Mouse (Mus musculus): ENCODE measurements at regions not wholly inside any gene's neighbourhood (a gene's known extent, or its start where the extent isn't known, plus 50 kb on each side); places are given as distances from the start of the nearest gene placed in this dataset.

DNA sequence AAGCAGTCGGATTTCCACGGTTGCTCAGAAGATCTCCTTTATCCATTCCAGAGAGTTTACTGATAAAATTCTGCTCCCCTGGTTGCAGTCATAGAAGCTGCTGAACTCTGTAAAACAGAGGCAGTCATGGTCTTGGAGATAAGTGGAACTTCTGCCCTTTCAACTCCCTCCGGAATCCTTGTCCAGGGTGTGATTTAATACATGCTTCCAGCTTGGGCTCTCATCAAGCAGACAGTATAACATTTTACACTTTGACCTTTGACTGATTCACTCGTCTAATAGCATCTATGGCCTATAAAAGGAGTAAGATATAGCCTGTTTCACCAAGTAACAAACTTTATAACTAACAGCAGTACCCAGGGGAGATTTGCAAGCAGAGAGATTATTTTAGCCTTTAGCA is 274.0 kb upstream of the Dab2 start:
- H3K27ac ChIP-seq (ENCODE audit: insufficient read depth, low read length): no peak overlapping the region
- H3K4me3 ChIP-seq (ENCODE audit: low read depth, low read length): no peak overlapping the region
- no peak overlapping the region for H3K9ac ChIP-seq (ENCODE audit: low read depth, poor library complexity, severe bottlenecking)
- TF ChIP-seq POLR2A (IDR thresholded peaks at IDR 0.05; ENCODE audit: insufficient read depth, low read length): no peak
- TF ChIP-seq EP300 (IDR thresholded peaks at IDR 0.05; ENCODE audit: insufficient read depth, low read depth, low read length): no peak
- TF ChIP-seq CTCF (IDR thresholded peaks at IDR 0.05; ENCODE audit: low read depth, low read length): no peak
- peaks cover 2% of the 10 kb centered on the region for H3K4me1 ChIP-seq (ENCODE audit: control insufficient read depth, insufficient read depth, low read length)
- no peaks in the 10 kb centered on the region for H3K27me3 ChIP-seq (ENCODE audit: control insufficient read depth, insufficient read depth, low read length, poor library complexity, severe bottlenecking)
- peaks cover 3% of the 10 kb centered on the region for H3K36me3 ChIP-seq (ENCODE audit: control insufficient read depth, insufficient read depth, low read length, poor library complexity, severe bottlenecking)
- peaks cover 22% of the 10 kb centered on the region for H3K9me3 ChIP-seq (replicated peaks; ENCODE audit: control insufficient read depth, insufficient read depth, low read length, poor library complexity, severe bottlenecking)

DNA sequence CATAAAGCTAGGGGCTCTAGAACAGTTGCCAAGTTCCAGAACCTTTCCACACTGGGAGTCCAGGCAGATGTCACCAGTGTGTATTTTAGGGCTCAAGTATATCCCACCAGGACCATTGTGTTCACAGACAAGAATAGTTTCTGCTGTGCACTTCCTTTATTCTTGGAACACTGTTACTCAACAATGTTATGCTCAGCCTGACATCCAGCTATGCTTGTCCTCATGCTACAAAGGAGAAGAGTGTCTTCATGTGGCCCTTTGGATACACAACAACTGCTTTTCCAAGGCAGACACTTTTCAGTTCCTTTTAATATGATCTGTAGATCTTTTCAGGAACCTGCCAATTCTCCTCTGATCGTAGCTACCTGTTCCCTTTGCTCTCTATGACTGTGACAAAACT is 270.4 kb upstream of the Dab2 start:
- Histone ChIP-seq H3K36me3 (ENCODE audit: control insufficient read depth, insufficient read depth, low read length, poor library complexity, severe bottlenecking) (peaks cover 3% of the 10 kb centered on the region), H3K9me3 (replicated peaks; ENCODE audit: control insufficient read depth, insufficient read depth, low read length, poor library complexity, severe bottlenecking) (peaks cover 42% of the 10 kb centered on the region), H3K4me3 (ENCODE audit: low read depth, low read length) (no peak overlapping the region), H3K4me1 (ENCODE audit: control insufficient read depth, insufficient read depth, low read length) (peaks cover 2% of the 10 kb centered on the region), H3K9ac (ENCODE audit: low read depth, poor library complexity, severe bottlenecking) (no peak overlapping the region), H3K27ac (ENCODE audit: insufficient read depth, low read length) (peak overlapping the region; percentile 92), H3K27me3 (ENCODE audit: control insufficient read depth, insufficient read depth, low read length, poor library complexity, severe bottlenecking) (no peaks in the 10 kb centered on the region)
- TF ChIP-seq CTCF (IDR thresholded peaks at IDR 0.05; ENCODE audit: low read depth, low read length) (no peak), POLR2A (IDR thresholded peaks at IDR 0.05; ENCODE audit: insufficient read depth, low read length) (no peak), EP300 (IDR thresholded peaks at IDR 0.05; ENCODE audit: insufficient read depth, low read depth, low read length) (no peak)

DNA sequence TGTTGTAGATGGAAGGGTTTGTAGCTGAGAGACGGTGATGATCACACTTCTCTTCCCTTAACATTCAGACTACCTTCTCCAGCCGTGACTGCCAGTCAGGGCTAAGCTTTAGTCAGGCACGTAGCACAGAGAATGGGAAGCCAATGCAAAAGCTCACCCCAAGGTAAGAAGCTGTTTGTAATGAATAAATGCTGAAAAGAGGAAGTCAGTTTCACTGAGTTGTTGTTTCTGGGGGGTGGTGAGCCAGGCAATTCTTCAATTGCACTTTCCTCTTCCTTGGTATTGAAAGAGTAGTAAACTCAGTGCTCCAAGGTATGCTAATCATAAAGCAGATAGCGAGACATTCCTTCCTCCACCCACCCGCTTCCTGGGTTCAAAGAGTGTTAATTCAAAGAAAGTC is 269.2 kb upstream of the Dab2 start:
- peak overlapping the region; percentile 100 for H3K27ac ChIP-seq (ENCODE audit: insufficient read depth, low read length)

DNA sequence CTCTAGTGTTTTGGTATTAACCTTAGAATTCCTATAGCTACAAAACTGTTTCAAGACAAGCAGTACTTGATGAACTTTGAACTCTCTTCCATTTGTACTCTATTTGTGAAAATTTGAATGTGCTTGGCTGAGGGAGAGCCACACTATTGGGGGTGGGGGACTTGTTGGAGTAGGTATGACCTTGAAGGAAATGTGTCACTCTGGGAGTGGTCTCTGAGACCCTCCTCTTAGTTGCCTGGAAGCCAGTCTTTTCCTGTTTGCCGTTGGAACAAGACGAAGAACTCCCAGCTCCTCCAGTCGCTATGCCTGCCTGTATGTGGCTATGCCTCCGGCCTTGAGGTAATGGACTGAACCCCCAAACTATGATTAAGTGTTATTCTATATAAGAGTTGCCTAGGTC is 265.4 kb upstream of the Dab2 start:
- TF ChIP-seq CTCF (IDR thresholded peaks at IDR 0.05; ENCODE audit: low read depth, low read length): no peak
- no peak for TF ChIP-seq POLR2A (IDR thresholded peaks at IDR 0.05; ENCODE audit: insufficient read depth, low read length)
- TF ChIP-seq EP300 (IDR thresholded peaks at IDR 0.05; ENCODE audit: insufficient read depth, low read depth, low read length): no peak
- Histone ChIP-seq H3K27ac (ENCODE audit: insufficient read depth, low read length) (peak overlapping the region; percentile 26), H3K9ac (ENCODE audit: low read depth, poor library complexity, severe bottlenecking) (no peak overlapping the region), H3K9me3 (replicated peaks; ENCODE audit: control insufficient read depth, insufficient read depth, low read length, poor library complexity, severe bottlenecking) (peaks cover 62% of the 10 kb centered on the region), H3K36me3 (ENCODE audit: control insufficient read depth, insufficient read depth, low read length, poor library complexity, severe bottlenecking) (peaks cover 30% of the 10 kb centered on the region), H3K27me3 (ENCODE audit: control insufficient read depth, insufficient read depth, low read length, poor library complexity, severe bottlenecking) (no peaks in the 10 kb centered on the region), H3K4me3 (ENCODE audit: low read depth, low read length) (no peak overlapping the region), H3K4me1 (ENCODE audit: control insufficient read depth, insufficient read depth, low read length) (peaks cover 2% of the 10 kb centered on the region)

More for the DNA sequence above, 269.2 kb upstream of the Dab2 start:
- no peak overlapping the region for H3K4me3 ChIP-seq (ENCODE audit: low read depth, low read length)
- peaks cover 46% of the 10 kb centered on the region for H3K9me3 ChIP-seq (replicated peaks; ENCODE audit: control insufficient read depth, insufficient read depth, low read length, poor library complexity, severe bottlenecking)
- H3K27me3 ChIP-seq (ENCODE audit: control insufficient read depth, insufficient read depth, low read length, poor library complexity, severe bottlenecking): no peaks in the 10 kb centered on the region
- peaks cover 6% of the 10 kb centered on the region for H3K36me3 ChIP-seq (ENCODE audit: control insufficient read depth, insufficient read depth, low read length, poor library complexity, severe bottlenecking)
- peaks cover 2% of the 10 kb centered on the region for H3K4me1 ChIP-seq (ENCODE audit: control insufficient read depth, insufficient read depth, low read length)
- TF ChIP-seq POLR2A (IDR thresholded peaks at IDR 0.05; ENCODE audit: insufficient read depth, low read length) (no peak), CTCF (IDR thresholded peaks at IDR 0.05; ENCODE audit: low read depth, low read length) (no peak), EP300 (IDR thresholded peaks at IDR 0.05; ENCODE audit: insufficient read depth, low read depth, low read length) (no peak)
- no peak overlapping the region for H3K9ac ChIP-seq (ENCODE audit: low read depth, poor library complexity, severe bottlenecking)

DNA sequence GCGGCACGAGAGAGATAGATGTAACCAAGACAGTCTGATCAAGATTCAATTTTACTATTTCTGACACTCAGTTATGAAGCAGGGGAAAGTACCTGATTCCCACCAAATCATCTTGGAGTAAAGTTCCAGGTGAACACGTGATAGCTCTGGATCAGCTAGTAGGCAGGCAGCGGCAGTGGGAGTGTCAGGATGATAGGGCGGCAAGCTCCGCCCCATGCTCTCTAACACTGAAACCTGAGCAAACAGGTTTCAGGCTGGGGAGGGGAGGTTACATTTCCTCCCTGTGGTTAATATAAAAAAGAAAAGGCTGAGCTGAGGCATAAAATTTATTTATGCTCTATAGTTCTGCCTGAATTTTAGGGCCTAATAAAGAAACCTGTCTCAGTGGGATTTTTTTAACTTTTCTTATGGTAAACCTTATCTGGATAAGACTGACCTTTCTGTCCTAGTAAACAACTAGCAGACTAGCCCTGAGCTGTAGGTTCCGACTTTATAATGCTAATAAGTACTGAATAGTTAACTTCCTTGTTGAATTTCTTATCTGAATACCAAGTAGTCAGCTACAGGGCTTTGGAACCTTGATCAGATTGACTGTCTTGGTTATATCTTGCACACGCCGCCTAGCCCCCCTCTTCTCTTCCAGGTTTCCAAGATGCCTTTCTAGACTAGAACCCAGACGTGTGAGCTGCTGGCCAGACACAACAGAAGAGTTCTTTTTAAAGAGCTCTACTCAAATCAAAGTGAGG is 254.9 kb upstream of the Dab2 start:
- Histone ChIP-seq H3K36me3 (ENCODE audit: control insufficient read depth, insufficient read depth, low read length, poor library complexity, severe bottlenecking) (peaks cover 17% of the 10 kb centered on the region), H3K4me3 (ENCODE audit: low read depth, low read length) (peak overlapping the region; percentile 83), H3K4me1 (ENCODE audit: control insufficient read depth, insufficient read depth, low read length) (peaks cover 1% of the 10 kb centered on the region), H3K9ac (ENCODE audit: low read depth, poor library complexity, severe bottlenecking) (peak overlapping the region; percentile 71), H3K27ac (ENCODE audit: insufficient read depth, low read length) (peak overlapping the region; percentile 98), H3K27me3 (ENCODE audit: control insufficient read depth, insufficient read depth, low read length, poor library complexity, severe bottlenecking) (no peaks in the 10 kb centered on the region), H3K9me3 (replicated peaks; ENCODE audit: control insufficient read depth, insufficient read depth, low read length, poor library complexity, severe bottlenecking) (peaks cover 59% of the 10 kb centered on the region)
- TF ChIP-seq EP300 (IDR thresholded peaks at IDR 0.05; ENCODE audit: insufficient read depth, low read depth, low read length) (peak; percentile 45; the same call in 1 of the 2 replicates), CTCF (IDR thresholded peaks at IDR 0.05; ENCODE audit: low read depth, low read length) (no peak)

DNA sequence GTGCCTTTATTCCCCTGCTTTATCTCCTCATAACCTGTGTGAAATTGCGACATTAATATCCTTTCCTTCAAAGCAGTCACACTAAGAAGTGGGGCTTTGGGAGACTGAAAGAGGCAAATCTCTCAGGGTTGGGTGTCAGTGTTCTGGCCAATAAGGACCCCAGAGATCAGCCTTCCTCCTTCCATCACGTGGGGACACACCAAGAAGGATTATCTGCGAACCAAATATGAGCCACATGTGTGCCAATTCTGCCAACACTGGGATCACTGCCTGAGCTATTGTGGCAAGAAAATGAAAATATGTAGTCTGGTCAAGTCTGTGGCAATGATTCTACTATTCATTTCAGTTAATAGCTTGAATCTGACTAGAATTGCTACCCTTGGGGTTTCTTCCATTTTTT is 243.9 kb upstream of the Dab2 start:
- Histone ChIP-seq H3K4me3 (ENCODE audit: low read depth, low read length) (no peak overlapping the region), H3K27ac (ENCODE audit: insufficient read depth, low read length) (no peak overlapping the region), H3K9me3 (replicated peaks; ENCODE audit: control insufficient read depth, insufficient read depth, low read length, poor library complexity, severe bottlenecking) (peaks cover 22% of the 10 kb centered on the region), H3K27me3 (ENCODE audit: control insufficient read depth, insufficient read depth, low read length, poor library complexity, severe bottlenecking) (no peaks in the 10 kb centered on the region), H3K9ac (ENCODE audit: low read depth, poor library complexity, severe bottlenecking) (no peak overlapping the region), H3K4me1 (ENCODE audit: control insufficient read depth, insufficient read depth, low read length) (no peaks in the 10 kb centered on the region), H3K36me3 (ENCODE audit: control insufficient read depth, insufficient read depth, low read length, poor library complexity, severe bottlenecking) (no peaks in the 10 kb centered on the region)
- TF ChIP-seq POLR2A (IDR thresholded peaks at IDR 0.05; ENCODE audit: insufficient read depth, low read length) (no peak), EP300 (IDR thresholded peaks at IDR 0.05; ENCODE audit: insufficient read depth, low read depth, low read length) (no peak), CTCF (IDR thresholded peaks at IDR 0.05; ENCODE audit: low read depth, low read length) (no peak)
